Mouse (Mus musculus) megakaryocyte, embryonic 14.5 days (primary cell): ENCODE results near the gene Epp13.

Experiments used
- FLI1 ChIP-seq: IDR thresholded peaks from 2 replicates; pipeline ENCODE4 v1.6.1; 2012; ENCODE audit warnings: low read length, inconsistent platforms, mixed read lengths
- GATA1 ChIP-seq: IDR thresholded peaks from 3 replicates; pipeline ENCODE4 v1.6.1; 2012; ENCODE audit warnings: mixed read lengths, low read length, inconsistent platforms, borderline replicate concordance

- TF ChIP-seq GATA1 (no peak), FLI1 (no peak)
These were observed 78.1 kb downstream of the Epp13 start for GRCm38 (mm10) chr7:6330458-6331232.
